Mouse (Mus musculus) kidney, postnatal 0 days (tissue): ENCODE measurements at regions not wholly inside any gene's neighbourhood (a gene's known extent, or its start where the extent isn't known, plus 50 kb on each side); places are given as distances from the start of the nearest gene placed in this dataset.

Experiments
- ATAC-seq: fragments of 200-750 bp; cut with Nextera tagmentation; replicated peaks from 2 replicates; pipeline ENCODE4 v1.8.0; 2017; ENCODE audit warnings: low read depth, moderate number of reproducible peaks, moderate TSS enrichment, moderate library complexity; ENCODE audit not compliant: low FRiP score
- DNase-seq: peaks from one replicate; pipeline ENCODE4 v3.0.0-alpha.2; 2016; ENCODE audit warnings: low spot score
- H3K27ac ChIP-seq: fragments of 300-500 bp; sonication (generic); 2 replicates; pipeline ENCODE4 v1.5.1; 2014; ENCODE audit warnings: mild to moderate bottlenecking
- H3K27me3 ChIP-seq: fragments of 300-500 bp; sonication (generic); 2 replicates; pipeline ENCODE4 v1.6.1; 2014; ENCODE audit warnings: low read length, mixed read lengths; ENCODE audit not compliant: insufficient read depth
- H3K36me3 ChIP-seq: fragments of 300-500 bp; sonication (generic); 2 replicates; pipeline ENCODE4 v1.6.1; 2014; ENCODE audit warnings: low read length, mixed read lengths; ENCODE audit not compliant: insufficient read depth
- H3K4me1 ChIP-seq: fragments of 300-500 bp; sonication (generic); replicated peaks from 2 replicates; pipeline ENCODE4 v1.6.1; 2014; ENCODE audit warnings: antibody characterized with exemption, low read length, mixed read lengths; ENCODE audit not compliant: insufficient read depth
- H3K4me2 ChIP-seq: fragments of 300-500 bp; sonication (generic); 2 replicates; pipeline ENCODE4 v1.6.1; 2014; ENCODE audit warnings: mild to moderate bottlenecking, low read length, moderate library complexity, mixed read lengths
- H3K4me3 ChIP-seq: fragments of 300-500 bp; sonication (generic); replicated peaks from 2 replicates; pipeline ENCODE4 v1.5.1; 2014; ENCODE audit warnings: low read depth, low read length
- H3K9ac ChIP-seq: fragments of 300-500 bp; sonication (generic); 2 replicates; pipeline ENCODE4 v1.6.1; 2014; ENCODE audit warnings: low read depth, low read length
- H3K9me3 ChIP-seq: fragments of 300-500 bp; sonication (generic); replicated peaks from 2 replicates; pipeline ENCODE4 v1.6.1; 2016; ENCODE audit warnings: low read length, inconsistent platforms, mixed read lengths
- CTCF ChIP-seq: IDR thresholded peaks from 2 replicates; pipeline ENCODE4 v1.5.1; 2016; ENCODE audit warnings: antibody characterized with exemption, low read depth, mild to moderate bottlenecking, moderate library complexity
- WGBS: fragments of 180-500 bp; shearing (Covaris S2); extraction: QIAGEN DNeasy Blood & Tissue Kit; methylation state at CpG from one replicate; pipeline ENCODE4 v1.1.7; 2014; 5-methylcytosine and 5-hydroxymethylcytosine counted together

DNA sequence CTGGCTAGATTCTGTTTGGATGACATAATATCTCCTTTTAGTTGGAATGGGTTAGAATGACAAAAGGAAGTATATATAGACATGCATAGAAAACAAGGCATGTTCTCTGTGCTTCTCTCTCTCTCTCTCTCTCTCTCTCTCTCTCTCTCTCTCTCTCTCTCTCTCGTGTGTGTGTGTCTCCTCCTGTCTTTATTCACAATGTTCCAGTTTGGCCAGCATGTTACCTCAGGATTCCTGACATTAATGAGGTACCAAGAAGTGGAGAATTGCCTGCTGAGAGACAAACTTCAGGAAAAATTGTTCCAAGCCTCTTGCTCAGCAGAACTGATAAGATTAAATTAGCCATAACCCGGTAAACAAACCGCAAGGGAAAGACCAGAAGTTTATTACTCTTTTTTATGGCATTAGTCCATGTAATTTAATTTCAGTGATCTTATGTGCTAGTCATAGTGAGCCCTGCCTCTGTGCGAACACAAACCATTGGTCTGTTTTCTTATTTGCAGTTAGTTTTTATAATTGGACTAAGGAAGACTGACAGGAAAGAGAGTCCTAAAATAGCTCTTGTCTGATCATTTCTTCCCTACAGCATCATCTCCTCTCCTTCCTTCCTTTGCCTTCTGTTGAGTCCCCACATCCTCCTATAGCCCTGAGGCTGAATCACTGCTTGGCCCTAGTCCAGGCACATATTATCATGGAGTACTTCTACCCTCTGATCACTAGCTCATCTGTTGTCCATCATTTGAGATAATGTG, 323.5 kb upstream of the 1700056E22Rik start:
- 51% methylated on average over 4 of the region's 4 CpGs for WGBS

DNA sequence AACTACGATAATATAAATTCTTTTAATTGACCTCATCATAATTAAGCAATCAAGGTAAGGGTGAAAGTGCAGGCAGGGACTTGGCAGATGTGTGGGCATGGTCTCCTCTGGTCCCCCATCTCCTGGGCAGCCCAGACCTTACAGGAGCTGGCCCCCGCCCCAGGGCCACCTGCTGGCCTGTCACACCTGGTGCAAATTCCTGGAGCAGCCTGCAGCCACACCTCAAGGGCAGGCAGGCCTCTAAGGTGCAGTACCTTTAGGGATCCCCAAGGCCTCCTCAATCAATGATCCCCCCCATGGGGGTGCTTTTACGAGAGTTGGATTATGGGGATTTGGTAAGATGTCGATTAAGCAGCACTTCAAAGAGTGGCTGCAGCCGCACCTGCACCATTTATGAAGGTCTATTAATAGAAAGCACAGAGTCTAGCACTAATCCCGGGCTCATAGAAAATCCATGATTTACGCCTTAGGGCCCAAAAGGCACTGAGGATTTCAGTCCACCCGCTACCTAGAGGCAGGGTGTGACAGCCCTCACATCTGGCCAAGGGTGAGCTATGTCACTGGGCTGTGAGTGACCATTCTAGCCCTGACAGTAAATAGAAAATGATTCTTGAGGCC, 319.8 kb upstream of the 1700056E22Rik start:
- H3K9me3 ChIP-seq = no peaks in the 10 kb centered on the region
- no peak overlapping the region for H3K4me2 ChIP-seq
- no peak for TF ChIP-seq CTCF
- no peak overlapping the region for H3K27ac ChIP-seq
- H3K36me3 ChIP-seq = no peaks in the 10 kb centered on the region
- no peaks in the 10 kb centered on the region for H3K4me1 ChIP-seq
- no peaks in the 10 kb centered on the region for H3K27me3 ChIP-seq
- H3K4me3 ChIP-seq = no peak overlapping the region
- DNase-seq (no peak), ATAC-seq (no peak)
- no peak overlapping the region for H3K9ac ChIP-seq
- 71% methylated on average over 8 of the region's 8 CpGs for WGBS

More for the DNA sequence above, 323.5 kb upstream of the 1700056E22Rik start:
- Histone ChIP-seq H3K27ac (no peak overlapping the region), H3K36me3 (no peaks in the 10 kb centered on the region), H3K27me3 (no peaks in the 10 kb centered on the region), H3K4me1 (no peaks in the 10 kb centered on the region), H3K4me3 (no peak overlapping the region), H3K9ac (no peak overlapping the region), H3K4me2 (no peak overlapping the region), H3K9me3 (no peaks in the 10 kb centered on the region)
- TF ChIP-seq CTCF = no peak
- ATAC-seq (no peak), DNase-seq (no peak)

DNA sequence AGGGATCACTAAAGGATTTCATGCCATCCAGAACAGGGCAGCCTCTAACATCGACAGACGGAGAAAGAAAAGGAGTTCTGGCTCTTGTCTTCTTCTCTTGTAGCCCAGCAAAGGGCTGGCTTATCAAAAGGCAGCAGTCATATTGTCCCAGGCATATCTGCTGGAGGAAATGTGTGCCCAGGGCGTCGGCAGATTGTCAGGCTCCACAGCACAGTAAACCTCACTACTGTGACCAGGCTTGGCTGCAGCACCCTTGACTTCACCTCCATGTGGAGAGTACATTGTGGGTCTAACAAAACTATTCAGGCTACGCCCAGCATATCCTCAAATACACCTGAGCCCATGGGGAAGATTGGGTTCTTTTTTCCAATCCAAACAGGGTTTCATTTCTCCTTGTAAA, 317.7 kb upstream of the 1700056E22Rik start:
- DNase-seq (no peak), ATAC-seq (no peak)
- Histone ChIP-seq H3K27me3 (no peaks in the 10 kb centered on the region), H3K36me3 (no peaks in the 10 kb centered on the region), H3K9me3 (no peaks in the 10 kb centered on the region), H3K4me3 (no peak overlapping the region), H3K4me2 (no peak overlapping the region), H3K27ac (no peak overlapping the region), H3K9ac (no peak overlapping the region), H3K4me1 (no peaks in the 10 kb centered on the region)
- TF ChIP-seq CTCF = no peak
- WGBS = 71% methylated on average over 5 of the region's 5 CpGs

DNA sequence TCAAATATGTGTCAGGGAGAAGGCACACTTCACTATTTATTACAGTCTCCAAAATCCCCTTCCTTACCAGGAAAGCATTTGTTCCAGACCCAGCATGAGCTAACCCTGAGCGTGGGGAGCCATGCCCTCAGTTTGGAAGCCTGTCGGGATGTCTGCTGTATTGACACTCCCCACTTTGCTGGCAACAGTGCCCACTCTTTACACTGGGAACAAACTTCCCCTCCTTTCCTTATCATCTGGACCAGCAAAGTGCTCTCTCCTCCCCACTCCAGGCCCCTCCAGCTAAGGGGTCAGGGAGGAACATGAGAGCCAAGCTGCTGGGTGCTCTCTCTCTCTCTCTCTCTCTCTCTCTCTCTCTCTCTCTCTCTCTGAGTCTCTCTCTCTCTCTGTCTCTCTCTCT, 310.7 kb upstream of the 1700056E22Rik start:
- no peaks in the 10 kb centered on the region for H3K27me3 ChIP-seq
- no peak for DNase-seq
- H3K9me3 ChIP-seq = no peaks in the 10 kb centered on the region
- ATAC-seq = no peak
- H3K4me2 ChIP-seq = no peak overlapping the region
- H3K27ac ChIP-seq = no peak overlapping the region
- WGBS = 73% methylated on average over 2 of the region's 2 CpGs
- H3K4me3 ChIP-seq = no peak overlapping the region
- H3K4me1 ChIP-seq = no peaks in the 10 kb centered on the region
- TF ChIP-seq CTCF = no peak
- H3K9ac ChIP-seq = no peak overlapping the region
- no peaks in the 10 kb centered on the region for H3K36me3 ChIP-seq

DNA sequence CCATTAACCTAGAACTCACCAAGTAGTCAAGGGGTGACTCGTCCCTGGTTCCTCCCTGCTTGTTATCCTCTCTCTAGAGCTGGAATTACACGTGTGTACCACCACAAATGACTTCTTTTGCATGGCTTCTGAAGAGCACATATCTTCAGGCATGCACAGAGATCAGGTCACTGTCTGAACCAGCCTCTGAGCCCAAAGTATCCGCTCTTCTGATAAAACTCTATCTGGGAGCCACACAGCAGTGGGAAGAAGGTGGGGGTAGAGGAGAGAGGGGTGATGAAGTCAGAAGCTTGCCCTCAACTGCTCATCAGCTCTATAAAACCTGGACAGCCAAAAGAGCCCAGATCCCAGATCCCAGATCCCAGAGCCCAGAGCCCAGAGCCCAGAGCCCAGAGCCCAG, 301.9 kb upstream of the 1700056E22Rik start:
- TF ChIP-seq CTCF = no peak
- Histone ChIP-seq H3K27ac (no peak overlapping the region), H3K27me3 (no peaks in the 10 kb centered on the region), H3K4me1 (no peaks in the 10 kb centered on the region), H3K4me3 (no peak overlapping the region), H3K4me2 (no peak overlapping the region), H3K9me3 (no peaks in the 10 kb centered on the region), H3K9ac (no peak overlapping the region), H3K36me3 (no peaks in the 10 kb centered on the region)
- DNase-seq (no peak), ATAC-seq (no peak)
- WGBS = 83% methylated on average over 3 of the region's 3 CpGs

DNA sequence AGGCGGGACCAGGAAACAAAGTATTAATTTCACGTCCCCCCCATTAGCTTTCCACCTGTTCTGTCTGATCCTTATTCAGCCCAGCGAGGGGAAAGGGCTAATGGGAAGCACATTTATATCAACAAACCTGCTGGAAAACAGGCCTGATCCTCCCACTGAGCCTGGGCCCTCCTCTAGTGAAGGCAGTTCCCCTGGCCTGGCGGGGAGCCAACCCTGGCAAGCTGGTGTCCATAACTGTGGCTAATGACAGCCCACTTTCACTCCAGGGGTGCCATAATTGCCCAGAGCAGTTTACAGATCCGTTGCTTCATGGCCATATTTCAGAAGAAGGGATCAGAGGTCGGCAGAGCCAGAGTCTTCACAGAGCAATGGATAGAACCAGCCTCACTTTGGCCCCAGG, 301.2 kb upstream of the 1700056E22Rik start:
- no peak for TF ChIP-seq CTCF
- ATAC-seq (no peak), DNase-seq (peak; percentile 25)
- H3K4me1 ChIP-seq = no peaks in the 10 kb centered on the region
- H3K36me3 ChIP-seq = no peaks in the 10 kb centered on the region
- no peaks in the 10 kb centered on the region for H3K27me3 ChIP-seq
- WGBS = 25% methylated on average over 6 of the region's 6 CpGs
- no peak overlapping the region for H3K27ac ChIP-seq
- no peak overlapping the region for H3K4me3 ChIP-seq
- H3K9ac ChIP-seq = no peak overlapping the region
- no peak overlapping the region for H3K4me2 ChIP-seq
- H3K9me3 ChIP-seq = no peaks in the 10 kb centered on the region

DNA sequence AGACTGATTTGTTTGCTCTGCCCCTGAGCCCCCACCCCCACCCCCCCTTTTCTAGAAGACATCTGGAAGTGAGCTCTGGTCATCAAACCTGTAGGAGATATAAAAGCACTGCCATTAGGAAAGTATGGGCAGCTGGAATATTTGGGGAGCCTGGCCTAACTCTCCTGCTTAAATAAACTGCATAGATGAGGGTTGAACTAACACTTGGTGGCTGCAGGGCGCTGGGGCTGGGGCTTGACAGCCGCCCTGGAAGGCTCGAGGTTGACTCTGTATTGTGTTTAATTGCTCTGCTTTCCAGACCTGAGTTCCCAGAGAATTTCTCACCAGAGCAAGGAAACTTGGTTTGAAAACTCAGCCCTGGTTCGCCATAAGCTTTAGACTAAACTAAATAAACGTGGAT, 300.7 kb upstream of the 1700056E22Rik start:
- H3K27ac ChIP-seq = no peak overlapping the region
- DNase-seq = no peak
- no peak for TF ChIP-seq CTCF
- H3K4me3 ChIP-seq = no peak overlapping the region
- H3K4me1 ChIP-seq = no peaks in the 10 kb centered on the region
- no peak overlapping the region for H3K4me2 ChIP-seq
- 41% methylated on average over 5 of the region's 5 CpGs for WGBS
- H3K27me3 ChIP-seq = no peaks in the 10 kb centered on the region
- no peak overlapping the region for H3K9ac ChIP-seq
- ATAC-seq = no peak
- H3K9me3 ChIP-seq = no peaks in the 10 kb centered on the region
- H3K36me3 ChIP-seq = no peaks in the 10 kb centered on the region
